8 mouse cellular contexts compared by ENCODE assay signal in the genomic region with DNA sequence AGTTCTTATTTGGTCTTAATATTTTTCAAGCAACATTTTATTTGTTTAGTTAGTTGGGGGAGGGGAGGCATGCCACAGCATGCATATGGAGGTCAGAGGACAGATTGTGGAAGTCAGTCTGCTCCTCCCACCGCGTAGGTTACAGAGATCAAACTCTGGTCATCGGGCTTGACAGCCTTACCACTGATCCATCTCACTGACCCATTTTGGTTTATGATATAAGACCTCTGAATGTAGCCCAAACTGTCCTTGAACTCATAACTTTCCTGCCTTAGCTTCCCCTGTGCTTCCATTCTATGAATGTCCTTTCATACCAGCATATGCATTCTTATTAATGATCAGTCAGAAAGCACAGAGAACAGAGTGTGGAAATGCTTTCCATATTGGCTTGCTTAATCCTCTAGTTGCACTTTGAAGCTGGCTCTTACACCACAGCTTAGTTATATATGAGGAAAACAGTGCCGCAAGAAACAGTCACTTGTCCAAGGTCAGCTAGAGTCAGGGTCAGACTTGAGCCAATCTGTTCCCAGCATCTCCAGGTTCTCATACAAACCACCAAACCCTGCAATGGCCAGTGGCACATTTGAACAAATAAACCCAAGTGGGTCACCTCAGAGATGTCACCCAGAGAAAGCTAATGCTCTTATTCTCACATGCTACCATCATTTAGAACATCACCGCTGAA.
DNase-seq lines count a peak whose midpoint lies in the region; ATAC-seq and TF ChIP-seq lines count a peak whose summit lies in the region.

No protein-coding gene starts in this region.

- H3K4me1 ChIP-seq in cerebellum, adult 2 months (ENCODE audit: control insufficient read depth, insufficient read depth, low read length), result peaks cover 21% of the 10 kb centered on the region; the same call in 1 of the 2 replicates
- peaks cover 12% of the 10 kb centered on the region for H3K4me1 ChIP-seq in midbrain, embryonic 11.5 days (ENCODE audit: control insufficient read depth, insufficient read depth, low read length)
- H3K4me1 ChIP-seq in midbrain, embryonic 10.5 days, result peaks cover 34% of the 10 kb centered on the region
- peaks cover 11% of the 10 kb centered on the region for H3K4me1 ChIP-seq in liver, embryonic 13.5 days (replicated peaks)

- H3K36me3 ChIP-seq in midbrain, embryonic 11.5 days (ENCODE audit: control insufficient read depth, insufficient read depth, low read length), result no peaks in the 10 kb centered on the region
- no peaks in the 10 kb centered on the region for H3K36me3 ChIP-seq in midbrain, embryonic 10.5 days
- H3K36me3 ChIP-seq in liver, embryonic 13.5 days, result no peaks in the 10 kb centered on the region

- no peaks in the 10 kb centered on the region for H3K9me3 ChIP-seq in midbrain, embryonic 11.5 days (ENCODE audit: control insufficient read depth, low read length)
- H3K9me3 ChIP-seq in midbrain, embryonic 10.5 days (replicated peaks), result no peaks in the 10 kb centered on the region
- no peaks in the 10 kb centered on the region for H3K9me3 ChIP-seq in liver, embryonic 13.5 days (replicated peaks)

- peak; percentile 56 for DNase-seq in cerebellum, adult 2 months
- no peak for DNase-seq in cerebellum, adult 11 months
- peak; percentile 69 for DNase-seq in midbrain, embryonic 11.5 days (ENCODE audit: low spot score, missing footprints)
- no peak for DNase-seq in midbrain, embryonic 10.5 days (ENCODE audit: low spot score)
- no peak for DNase-seq in liver, embryonic 13.5 days
- no peak for DNase-seq in retina, embryonic 14.5 days (ENCODE audit: low spot score)
- no peak for DNase-seq in gastrocnemius, adult 18-20 months (ENCODE audit: low spot score)
- no peak for DNase-seq in layer of hippocampus, postnatal 14 days (ENCODE audit: low spot score in 2 of 2)

- H3K27ac ChIP-seq in cerebellum, adult 2 months (ENCODE audit: insufficient read depth, low read length), result peak overlapping the region; percentile 89
- no peak overlapping the region for H3K27ac ChIP-seq in midbrain, embryonic 11.5 days (ENCODE audit: low read depth, low read length)
- H3K27ac ChIP-seq in midbrain, embryonic 10.5 days (replicated peaks), result no peak overlapping the region
- peak overlapping the region; percentile 50 for H3K27ac ChIP-seq in liver, embryonic 13.5 days

- no peak for ATAC-seq in midbrain, embryonic 11.5 days (ENCODE audit: low FRiP score)
- ATAC-seq in liver, embryonic 13.5 days (ENCODE audit: low read depth), result no peak

- H3K4me3 ChIP-seq in cerebellum, adult 2 months (replicated peaks; ENCODE audit: insufficient read depth, low read depth, low read length), result peak overlapping the region; percentile 63
- H3K4me3 ChIP-seq in midbrain, embryonic 11.5 days (ENCODE audit: low read depth, low read length), result no peak overlapping the region
- no peak overlapping the region for H3K4me3 ChIP-seq in midbrain, embryonic 10.5 days
- H3K4me3 ChIP-seq in liver, embryonic 13.5 days (replicated peaks), result no peak overlapping the region

- no peak for TF ChIP-seq POLR2A in cerebellum, adult 2 months (IDR thresholded peaks at IDR 0.05; ENCODE audit: borderline replicate concordance, insufficient read depth, low read length)

- TF ChIP-seq CTCF in cerebellum, adult 2 months (IDR thresholded peaks at IDR 0.05; ENCODE audit: borderline replicate concordance, insufficient read depth, low read depth, low read length), result no peak

- H3K4me2 ChIP-seq in midbrain, embryonic 11.5 days, result no peak overlapping the region
- H3K4me2 ChIP-seq in liver, embryonic 13.5 days, result no peak overlapping the region; the same call in 1 of the 2 replicates

- no peaks in the 10 kb centered on the region for H3K27me3 ChIP-seq in cerebellum, adult 2 months (ENCODE audit: control insufficient read depth, insufficient read depth, low read length)
- no peaks in the 10 kb centered on the region for H3K27me3 ChIP-seq in midbrain, embryonic 11.5 days (ENCODE audit: control insufficient read depth, insufficient read depth, low read length)
- no peaks in the 10 kb centered on the region for H3K27me3 ChIP-seq in midbrain, embryonic 10.5 days (ENCODE audit: low read depth, poor library complexity, severe bottlenecking)
- no peaks in the 10 kb centered on the region for H3K27me3 ChIP-seq in liver, embryonic 13.5 days

- no peak overlapping the region for H3K9ac ChIP-seq in midbrain, embryonic 11.5 days (ENCODE audit: low read length)
- no peak overlapping the region for H3K9ac ChIP-seq in liver, embryonic 13.5 days

- 61% methylated on average over 5 of the region's 5 CpGs for WGBS in cerebellum, adult 2 months
- WGBS in midbrain, embryonic 11.5 days, result 92% methylated on average over 5 of the region's 5 CpGs
- 87% methylated on average over 5 of the region's 5 CpGs for whole genome bisulfite sequencing in midbrain, embryonic 10.5 days
- 60% methylated on average over 5 of the region's 5 CpGs for WGBS in liver, embryonic 13.5 days (ENCODE audit: insufficient replicate concordance)

Comparison
In these comparisons a context has a peak if more than half of its experiments do, and no peak if none do; other contexts are left out.
1. DNase-seq: peak in cerebellum, adult 2 months (2 of 2) and midbrain, embryonic 11.5 days (single experiment); none in cerebellum, adult 11 months (single experiment), midbrain, embryonic 10.5 days (single experiment), liver, embryonic 13.5 days (single experiment), retina, embryonic 14.5 days (single experiment), gastrocnemius, adult 18-20 months (single experiment) and layer of hippocampus, postnatal 14 days (0 of 2).
2. H3K27ac ChIP-seq: peak in cerebellum, adult 2 months (single experiment) and liver, embryonic 13.5 days (single experiment); none in midbrain, embryonic 11.5 days (single experiment) and midbrain, embryonic 10.5 days (single experiment).